Mouse (Mus musculus): ENCODE measurements around the gene Asic2. TPM values are rescaled to one million over a fixed set of nuclear protein-coding genes. Genes with fewer than 3 reads are reported as not detected.

Gene Asic2
- total RNA-seq, 2 experiments from 2014 or later = not detected

DNA sequence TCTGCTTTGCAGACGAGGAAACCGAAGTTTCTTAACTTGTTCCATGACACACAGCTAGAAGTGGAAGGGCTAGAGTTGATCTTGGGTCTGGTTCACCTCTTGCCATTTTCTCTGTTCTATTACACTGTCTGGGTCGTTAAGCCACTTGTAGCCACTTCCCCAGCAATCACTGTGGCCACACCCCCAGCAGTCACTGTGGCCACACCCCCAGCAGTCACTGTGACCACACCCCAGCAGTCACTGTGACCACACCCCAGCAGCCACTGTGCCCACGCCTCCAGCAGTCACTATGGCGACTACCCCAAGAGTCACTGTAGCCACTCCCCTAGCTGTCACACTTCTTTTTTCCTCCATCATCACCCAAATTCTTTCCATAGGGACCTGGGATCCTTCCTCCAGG, 1000.7 kb downstream of the Asic2 start:
- ATAC-seq (ENCODE audit: poor library complexity, severe bottlenecking) = peak; percentile 74

DNA sequence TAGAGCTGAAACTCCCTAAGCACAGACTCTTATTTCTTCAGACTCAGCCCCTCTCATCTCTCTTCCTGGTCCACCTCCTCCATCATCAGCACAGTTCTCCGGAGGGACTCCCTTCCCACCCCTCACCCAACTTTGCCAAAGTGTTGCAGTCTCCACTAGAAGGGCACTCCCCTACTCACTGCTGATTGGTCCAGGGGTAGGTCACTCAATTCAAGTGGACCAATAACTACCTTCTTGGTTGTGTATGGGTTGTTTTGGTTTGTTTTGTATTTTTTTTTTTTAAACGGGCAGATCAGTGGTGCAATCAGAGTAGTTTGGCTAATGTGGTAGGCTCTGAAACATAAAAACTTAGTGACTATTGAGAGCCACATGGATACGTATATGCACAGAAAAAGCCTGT, 1002.2 kb downstream of the Asic2 start:
- no peak for ATAC-seq (ENCODE audit: poor library complexity, severe bottlenecking)

DNA sequence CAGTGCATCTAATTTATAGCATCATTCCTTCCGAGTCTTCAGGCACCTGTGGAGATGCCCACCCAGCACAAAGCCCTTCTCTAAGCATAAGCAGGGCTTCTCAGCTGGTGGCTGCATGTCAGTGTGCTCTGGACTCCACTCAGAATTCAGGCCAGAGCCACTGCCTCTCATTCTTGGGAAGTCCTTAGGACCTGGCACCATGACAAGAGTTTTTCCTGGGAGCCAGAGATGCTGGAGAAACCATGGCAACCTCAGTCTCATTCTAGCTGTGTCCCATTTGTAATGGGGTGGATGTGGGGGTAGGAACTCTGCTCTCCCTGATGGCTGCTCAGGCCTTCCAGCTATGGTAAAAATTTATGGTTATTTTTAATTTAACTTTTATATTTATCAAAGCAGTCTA, 1006.9 kb downstream of the Asic2 start:
- no peak for ATAC-seq (ENCODE audit: poor library complexity, severe bottlenecking)

DNA sequence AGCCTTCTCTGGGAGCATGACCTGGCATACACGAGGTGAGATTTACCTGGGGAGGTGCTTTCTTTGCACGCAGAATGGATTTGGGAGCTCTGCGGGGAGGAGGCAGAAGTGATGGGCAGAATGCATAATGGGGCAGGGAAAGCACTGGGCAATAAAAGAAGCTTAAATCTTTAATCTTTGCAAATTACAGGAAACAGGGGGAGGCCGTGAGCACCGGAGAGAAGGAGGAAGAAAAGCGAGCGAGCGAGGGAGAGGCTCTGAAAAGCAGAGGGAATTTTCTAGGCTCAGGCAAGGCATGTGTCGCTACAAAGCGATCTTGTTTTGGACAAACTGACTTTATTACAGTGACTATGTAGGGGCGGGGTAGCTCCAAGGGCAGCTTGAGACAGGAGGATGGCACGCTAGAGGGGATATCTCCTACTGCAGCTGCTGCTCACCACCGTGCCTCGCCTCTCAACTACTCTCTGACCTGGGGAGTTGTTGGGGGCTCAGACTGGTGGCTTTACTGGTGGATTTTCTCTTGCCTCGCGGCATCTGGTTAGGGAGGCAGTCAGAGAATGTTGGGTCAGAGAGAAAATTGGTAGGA, 1010.1 kb downstream of the Asic2 start:
- no peak for ATAC-seq (ENCODE audit: poor library complexity, severe bottlenecking)

DNA sequence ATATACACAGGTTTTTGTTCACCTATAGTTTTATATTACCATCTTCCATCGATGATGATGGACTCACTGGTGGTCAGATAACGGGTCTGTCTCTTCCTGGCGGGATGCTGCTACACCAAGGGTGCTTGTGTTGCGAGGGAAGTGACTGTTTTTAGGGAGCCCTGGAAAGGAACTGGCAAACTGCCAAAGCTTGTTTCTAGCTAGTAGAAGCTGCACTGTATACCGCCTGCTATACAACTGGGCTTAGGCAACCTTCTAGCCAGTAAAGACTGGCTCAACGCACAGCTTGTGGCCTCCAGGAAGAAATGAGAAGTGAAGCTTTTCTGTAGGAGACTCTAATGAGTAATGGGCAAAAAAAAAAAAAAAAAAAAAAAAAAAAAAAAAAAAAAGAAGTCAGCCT, 1012.3 kb downstream of the Asic2 start:
- no peak for ATAC-seq (ENCODE audit: poor library complexity, severe bottlenecking)

DNA sequence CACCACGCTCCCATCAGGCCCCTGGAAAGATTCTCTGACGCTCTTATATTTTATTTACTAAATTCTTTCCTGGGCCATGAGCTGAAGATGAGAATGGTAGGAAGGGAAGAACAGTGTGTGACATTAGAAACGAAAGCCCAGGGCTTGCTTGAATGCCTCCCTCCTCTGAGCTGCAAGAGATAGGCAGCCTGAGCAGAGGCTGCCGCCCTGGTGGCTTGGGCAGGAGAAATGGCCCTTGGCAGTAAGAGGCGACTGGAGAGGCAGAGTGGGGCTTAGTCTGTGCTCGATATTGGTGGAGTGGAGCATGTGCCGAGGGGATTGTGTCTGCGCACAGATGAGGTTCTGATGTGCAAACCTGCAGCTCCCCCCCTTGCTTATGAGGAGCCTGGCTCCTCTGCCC, 1014.1 kb downstream of the Asic2 start:
- ATAC-seq (ENCODE audit: poor library complexity, severe bottlenecking) = no peak

DNA sequence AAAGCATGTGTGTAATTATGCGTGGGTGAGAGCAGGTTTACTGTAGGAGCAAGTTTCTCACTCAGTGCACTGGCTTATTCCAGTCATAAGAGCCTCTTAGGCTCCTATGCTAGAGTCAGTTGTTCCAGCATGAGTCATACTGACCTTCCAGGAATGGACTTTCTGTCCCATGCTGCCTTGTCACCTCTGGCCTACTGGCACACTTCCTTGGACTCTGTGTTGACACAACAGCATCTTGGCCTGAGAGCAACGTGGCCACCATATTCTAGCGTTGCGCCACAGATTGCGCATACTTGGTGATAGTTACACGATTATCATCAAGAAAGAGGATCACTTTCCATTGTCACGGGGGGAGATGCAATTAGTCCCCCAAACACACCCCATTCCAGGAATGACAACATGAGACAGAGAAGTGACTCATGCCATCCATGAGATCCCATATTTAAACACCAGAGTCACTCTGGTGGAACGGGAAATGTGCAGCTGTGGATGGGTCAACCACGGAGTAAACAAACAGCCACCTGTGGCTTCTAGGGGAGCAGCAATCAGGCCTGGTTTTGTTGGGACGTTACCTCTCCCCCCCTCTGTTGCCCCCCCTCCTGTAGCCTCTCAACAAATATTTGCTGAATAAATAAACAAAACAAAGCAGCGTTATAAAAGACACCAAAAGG, 1019.1 kb downstream of the Asic2 start:
- no peak for ATAC-seq (ENCODE audit: poor library complexity, severe bottlenecking)

DNA sequence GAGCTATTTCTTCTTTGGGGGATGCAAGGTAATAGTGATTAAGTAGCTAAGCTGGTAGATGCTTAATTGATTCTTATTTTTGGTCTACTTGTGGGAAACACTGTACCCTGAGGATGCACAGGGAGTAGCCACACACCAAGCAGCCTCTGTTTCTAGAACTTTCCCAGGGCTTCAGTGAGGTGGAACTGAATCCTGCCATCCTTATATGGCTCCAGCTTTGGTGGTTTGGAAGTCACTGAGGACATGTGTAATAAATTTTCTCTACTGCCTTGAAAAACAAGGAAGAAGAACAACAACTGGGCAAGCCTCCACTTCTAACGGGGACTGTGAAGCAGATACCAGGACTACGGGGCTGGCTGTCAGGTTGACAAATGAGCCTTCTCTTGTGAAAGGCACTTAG, 1020.2 kb downstream of the Asic2 start:
- no peak for ATAC-seq (ENCODE audit: poor library complexity, severe bottlenecking)

DNA sequence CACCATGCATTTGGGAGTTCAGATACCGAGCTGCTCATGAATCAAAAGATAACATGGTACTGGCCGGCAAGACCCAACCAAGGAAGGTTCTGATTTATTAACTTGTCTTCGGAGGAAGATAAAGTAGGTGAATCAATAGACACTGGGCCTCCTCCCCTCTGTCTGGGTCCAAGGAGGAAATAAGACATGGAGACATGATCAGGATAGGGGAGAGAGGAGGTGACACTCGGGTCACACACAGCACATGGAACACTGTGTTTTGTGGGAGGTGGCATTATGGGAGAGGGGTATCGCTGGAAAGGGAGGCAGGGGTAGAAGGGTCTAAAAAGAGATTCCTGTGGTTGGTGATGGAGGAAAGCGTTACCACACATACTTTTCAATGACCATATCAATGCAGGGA, 1022.1 kb downstream of the Asic2 start:
- ATAC-seq (ENCODE audit: poor library complexity, severe bottlenecking) = no peak

DNA sequence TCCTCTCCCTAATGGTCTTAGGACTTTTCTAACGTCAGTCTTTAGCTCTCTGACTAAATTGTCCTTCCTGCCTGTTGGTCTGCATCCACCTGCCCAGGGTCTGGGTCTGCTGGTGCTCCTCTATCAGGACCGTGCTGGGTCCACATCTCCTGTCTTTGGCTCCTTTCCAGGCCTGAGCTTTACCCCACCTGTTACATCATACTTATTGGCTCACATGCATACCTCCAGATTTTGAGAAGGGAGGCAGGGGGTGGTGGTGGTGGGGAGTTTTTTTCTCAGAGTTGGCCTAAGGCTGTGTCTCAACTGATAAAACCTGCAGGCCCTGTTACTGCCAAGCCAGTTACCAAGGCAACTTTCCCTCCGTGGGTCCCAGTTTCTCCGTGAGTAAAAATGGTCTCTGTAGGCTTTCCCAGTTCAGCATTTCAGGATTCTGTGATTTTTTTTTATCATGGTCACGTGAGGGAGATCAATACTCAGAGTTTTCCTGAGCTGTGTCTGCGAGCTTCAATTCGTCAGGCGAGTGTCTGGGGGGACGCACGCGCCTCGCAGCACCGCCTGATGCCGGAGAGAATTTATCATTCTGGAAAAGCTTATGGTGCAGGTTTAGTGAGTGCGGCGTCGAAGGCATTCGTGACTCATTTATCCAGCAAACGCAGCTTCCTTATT, 1044.8 kb downstream of the Asic2 start:
- no peak for ATAC-seq (ENCODE audit: poor library complexity, severe bottlenecking)

DNA sequence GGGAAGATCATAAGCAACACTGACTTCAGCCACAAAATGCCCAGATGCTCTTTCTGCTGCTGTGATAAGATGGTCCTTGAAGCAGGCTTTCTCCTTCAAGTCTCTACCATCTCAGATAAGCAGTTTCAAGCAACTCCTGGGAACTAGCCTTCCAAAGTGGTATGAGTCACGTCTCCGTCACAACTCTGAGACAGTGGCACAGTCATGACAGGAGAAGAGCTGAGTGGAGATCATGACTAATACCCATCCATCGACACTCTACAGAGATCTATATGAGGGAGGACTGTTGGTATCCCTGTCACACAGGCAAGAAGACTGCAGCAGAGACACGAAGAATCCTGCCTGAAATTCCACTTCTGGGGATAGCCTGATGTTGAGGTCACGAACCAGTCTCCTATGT, 1049.9 kb downstream of the Asic2 start:
- ATAC-seq (ENCODE audit: poor library complexity, severe bottlenecking) = no peak

DNA sequence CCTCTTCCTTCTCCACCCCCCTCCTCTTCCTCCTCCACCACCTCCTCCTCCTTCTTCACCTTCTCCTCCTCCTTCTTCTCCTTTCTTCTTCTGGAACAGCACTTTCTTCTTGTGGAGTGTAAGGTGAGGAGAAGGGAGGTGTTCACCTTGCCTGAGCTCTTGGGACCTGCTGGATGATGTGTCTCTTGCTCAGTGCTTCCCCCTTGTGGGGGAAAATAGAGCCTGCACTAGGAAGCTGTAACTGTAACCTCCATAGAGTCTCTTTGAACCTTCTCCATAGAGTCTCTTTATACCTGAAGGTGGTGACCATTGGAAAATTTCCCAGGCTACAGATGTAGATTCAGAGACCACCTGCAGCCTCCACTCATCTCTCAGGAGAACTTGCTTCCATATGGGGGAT, 1050.6 kb downstream of the Asic2 start:
- no peak for ATAC-seq (ENCODE audit: poor library complexity, severe bottlenecking)

DNA sequence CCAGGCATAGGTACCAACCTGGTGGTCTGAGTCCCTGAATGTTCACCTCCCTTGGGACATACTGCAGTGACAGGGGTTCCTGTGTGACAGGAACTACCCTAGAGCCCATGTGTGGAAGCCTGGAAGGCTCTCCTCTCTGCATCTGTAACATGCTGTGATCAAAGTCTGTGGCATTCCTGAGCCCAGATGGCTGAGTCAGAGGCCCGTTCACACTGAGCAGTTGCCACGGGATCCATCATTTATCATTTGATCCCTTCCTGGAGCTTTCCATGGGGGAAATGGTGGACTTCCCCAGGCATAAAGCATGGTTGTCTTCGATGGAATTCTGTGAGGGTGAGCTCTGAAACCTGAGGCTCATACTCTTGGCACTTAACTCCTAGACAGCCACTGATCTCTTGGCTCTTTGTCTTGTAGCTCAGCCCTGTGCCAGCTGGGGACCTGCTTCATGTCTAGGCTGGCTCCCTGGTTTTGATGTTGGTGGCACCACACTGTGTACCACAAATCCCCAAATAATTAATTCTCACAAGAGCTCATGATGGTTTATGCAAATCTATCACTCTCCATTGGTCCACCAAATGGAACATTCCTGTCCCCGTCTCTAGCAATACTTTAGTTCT, 1054.7 kb downstream of the Asic2 start:
- no peak for ATAC-seq (ENCODE audit: poor library complexity, severe bottlenecking)

DNA sequence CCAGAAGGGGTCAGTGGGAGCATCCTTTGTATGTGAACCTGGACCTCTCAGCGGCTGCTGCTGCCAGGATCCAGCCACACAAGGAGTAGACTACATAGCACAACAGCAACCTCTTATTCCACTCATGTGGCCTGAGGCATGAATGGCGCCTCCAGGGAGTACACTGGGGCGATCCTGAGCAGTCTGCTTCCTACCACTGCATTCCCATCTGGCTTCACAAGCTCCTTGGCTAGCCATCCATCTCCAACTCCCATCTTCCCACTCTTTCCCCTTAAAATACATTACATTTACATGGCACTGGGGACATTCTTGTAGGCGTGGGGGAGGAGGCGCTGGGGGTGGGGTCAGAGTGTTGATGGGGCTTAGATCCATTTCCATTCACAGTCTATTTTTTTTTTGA, 1055.5 kb downstream of the Asic2 start:
- ATAC-seq (ENCODE audit: poor library complexity, severe bottlenecking) = no peak

DNA sequence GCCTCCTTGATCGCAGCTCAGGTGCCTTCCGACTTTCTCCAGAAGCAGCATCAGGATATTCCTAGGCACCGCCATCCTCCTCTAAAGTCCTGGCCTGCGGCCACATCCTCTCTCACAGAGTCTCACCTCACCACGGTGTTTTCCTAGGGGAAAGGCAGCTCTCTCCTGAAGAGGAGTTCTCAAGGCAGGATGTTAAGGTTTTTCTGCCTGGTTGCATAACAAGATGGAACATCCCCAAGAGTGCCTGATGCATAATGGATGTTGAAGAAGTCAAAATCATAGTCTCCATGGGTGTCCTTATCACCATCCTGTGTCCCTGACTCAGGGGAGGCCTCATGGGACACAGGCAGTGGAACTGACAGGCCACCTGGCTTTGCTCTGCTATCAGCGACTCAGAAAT, 1060.4 kb downstream of the Asic2 start:
- ATAC-seq (ENCODE audit: poor library complexity, severe bottlenecking) = no peak

DNA sequence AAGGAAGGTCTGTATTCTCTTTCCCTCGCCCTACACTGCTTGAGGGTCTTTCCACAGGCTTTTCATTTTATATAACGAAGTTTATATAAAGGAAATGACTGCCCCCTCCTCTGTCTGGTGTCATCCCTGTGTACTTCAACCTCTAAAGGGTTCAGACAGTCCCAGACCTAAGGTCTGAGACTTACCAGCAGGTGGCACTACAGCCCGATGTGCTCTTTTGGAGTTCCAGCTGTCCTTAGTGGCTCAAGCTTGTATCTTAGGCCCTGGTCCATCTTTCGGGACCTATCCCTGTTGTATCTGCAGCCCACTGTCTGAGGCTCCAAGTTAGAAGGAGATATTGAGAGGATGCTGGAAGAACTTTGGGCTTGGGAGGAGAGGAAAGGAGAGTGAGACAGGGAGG, 1061.8 kb downstream of the Asic2 start:
- ATAC-seq (ENCODE audit: poor library complexity, severe bottlenecking) = no peak

DNA sequence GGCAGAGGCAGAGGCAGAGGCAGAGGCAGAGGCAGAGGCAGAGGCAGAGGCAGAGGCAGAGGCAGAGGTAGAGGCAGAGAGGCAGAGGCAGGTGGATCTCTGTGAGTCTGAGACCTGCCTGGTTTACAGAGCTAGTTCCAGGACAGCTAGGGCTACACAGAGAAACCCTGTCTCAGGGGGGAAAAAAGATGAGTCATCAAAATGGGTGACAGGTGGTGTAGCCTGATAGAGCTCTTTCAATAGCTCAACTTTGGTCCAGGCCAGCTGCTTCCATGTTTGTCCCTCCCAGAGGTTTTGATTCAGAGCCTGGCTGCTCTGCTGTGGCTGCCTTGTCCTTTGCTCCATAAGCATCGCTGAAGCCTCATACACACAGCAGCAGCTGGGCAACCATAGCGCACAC, 1063.7 kb downstream of the Asic2 start:
- ATAC-seq (ENCODE audit: poor library complexity, severe bottlenecking) = no peak

DNA sequence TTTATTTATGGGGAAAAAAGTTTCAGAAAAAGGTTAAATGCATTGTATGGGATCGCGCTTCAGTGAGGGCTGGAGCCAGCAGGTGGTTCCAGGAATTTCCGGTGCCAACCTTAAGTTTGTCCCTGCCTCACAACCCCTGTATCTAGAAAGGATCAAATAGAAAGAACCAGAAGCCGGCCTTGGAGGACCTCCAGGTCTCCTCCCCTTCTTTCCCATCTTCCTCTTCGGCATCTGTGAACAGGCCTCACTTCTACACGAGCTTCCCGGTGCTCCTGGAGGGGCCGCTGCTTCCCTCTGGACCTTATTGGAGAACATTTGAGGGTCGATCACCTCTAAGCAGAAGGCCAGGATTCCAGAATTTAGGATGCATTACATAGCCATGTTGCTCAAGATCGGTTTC, 1064.8 kb downstream of the Asic2 start:
- ATAC-seq (ENCODE audit: poor library complexity, severe bottlenecking) = no peak

DNA sequence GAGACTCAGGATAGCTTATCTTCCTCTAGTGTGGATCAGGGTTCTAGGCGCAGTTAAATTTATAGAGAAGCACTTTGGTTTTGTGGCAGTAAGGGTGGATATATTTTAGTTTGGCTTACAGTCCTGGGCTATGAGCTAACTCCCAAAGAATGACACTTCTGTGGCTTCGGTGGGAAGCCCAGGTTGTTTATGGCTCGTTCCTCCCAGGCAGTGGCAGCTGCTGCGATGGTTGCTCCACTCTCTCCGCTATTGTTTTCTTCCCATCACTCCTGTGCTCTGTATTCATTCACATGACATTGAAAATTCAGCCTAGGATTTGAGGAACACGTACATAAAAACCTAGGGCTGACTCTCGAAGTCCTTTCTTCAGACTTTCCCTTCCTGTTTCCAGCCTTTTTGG, 1065.6 kb downstream of the Asic2 start:
- ATAC-seq (ENCODE audit: poor library complexity, severe bottlenecking) = no peak

DNA sequence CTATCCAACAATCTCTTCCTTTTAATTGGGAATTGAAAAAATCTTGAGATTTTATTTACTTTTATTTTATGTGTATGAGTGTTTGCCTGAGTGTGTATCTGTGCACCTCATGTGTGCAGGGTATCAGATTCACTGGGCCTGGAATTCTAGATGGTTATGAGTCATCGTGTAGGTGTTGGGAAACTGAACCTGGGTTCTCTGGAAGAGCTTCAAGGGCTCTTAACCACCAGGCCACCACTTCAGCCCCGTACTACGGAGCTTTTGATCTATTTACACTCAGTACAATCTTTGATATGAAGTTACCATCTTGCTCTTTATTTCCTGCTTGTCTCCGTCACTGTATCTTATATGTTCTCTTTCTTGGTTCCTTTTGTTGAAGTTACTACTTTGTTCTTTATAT, 1067.7 kb downstream of the Asic2 start:
- ATAC-seq (ENCODE audit: poor library complexity, severe bottlenecking) = no peak

DNA sequence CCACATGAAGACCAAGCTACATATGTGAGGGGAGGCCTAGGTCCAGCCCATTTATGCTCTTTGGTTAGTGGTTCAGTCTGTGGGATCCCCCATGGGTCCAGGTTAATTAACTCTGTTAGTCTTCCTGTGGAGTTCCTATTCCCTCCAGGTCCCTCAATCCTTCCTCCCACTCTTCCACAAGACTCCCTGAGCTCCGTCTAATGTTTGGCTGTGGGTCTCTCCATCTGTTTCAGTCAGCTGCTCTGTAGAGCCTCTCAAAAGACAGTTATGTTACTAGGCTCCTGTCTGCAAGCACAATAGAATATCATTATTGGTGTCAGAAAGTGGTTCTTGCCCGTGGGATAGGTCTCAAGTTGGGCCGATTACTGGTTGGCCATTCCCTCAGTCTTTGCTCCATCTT, 1072.4 kb downstream of the Asic2 start:
- ATAC-seq (ENCODE audit: poor library complexity, severe bottlenecking) = no peak
